Mouse (Mus musculus): Measurements from ENCODE around the gene Fbxl7.

DNA sequence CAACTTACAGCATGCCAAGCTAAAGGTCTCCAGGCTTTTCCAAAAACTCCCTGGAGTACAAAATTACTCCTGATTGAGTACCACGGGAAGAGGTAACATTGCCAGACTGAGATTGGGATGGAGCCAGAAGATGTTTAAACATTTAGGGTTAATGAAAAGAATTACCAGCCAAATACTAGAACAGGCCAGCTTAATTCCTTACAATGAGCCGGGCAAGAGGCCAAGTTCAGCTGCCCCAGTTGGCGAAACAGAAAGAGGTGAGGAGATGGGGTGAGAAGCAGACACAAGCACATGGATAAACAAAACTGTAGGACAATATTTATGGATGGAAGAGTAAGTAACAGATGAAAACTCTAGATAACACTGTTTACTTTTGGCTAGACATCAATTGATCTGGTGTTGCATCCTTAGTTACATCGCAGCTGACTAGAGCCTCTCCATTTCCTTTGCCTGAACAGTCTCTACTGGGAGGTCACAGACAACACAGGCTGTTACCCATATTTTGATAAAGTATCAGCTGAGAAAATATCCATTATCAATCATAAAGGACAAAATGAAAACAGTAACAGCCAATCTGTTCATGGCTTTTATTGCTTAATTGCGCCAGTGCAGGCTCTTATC is 222.0 kb downstream of the Fbxl7 start:
- TF ChIP-seq CTCF (IDR thresholded peaks at IDR 0.05; ENCODE audit: borderline replicate concordance, insufficient read depth, low read depth, low read length): no peak
- no peak for TF ChIP-seq POLR2A (IDR thresholded peaks at IDR 0.05; ENCODE audit: borderline replicate concordance, insufficient read depth, low read length)
